Mouse (Mus musculus) cerebellum, adult (tissue): ENCODE measurements at regions not wholly inside any gene's neighbourhood (a gene's known extent, or its start where the extent isn't known, plus 50 kb on each side); places are given as distances from the start of the nearest gene placed in this dataset.

Source experiments
- ATAC-seq: cut with Nextera tagmentation; 2 replicates; pipeline ENCODE4 v1.9.2; 2017; ENCODE audit warnings: mild to moderate bottlenecking, moderate library complexity, mixed read lengths; ENCODE audit not compliant: insufficient number of reproducible peaks, low FRiP score, low TSS enrichment

DNA sequence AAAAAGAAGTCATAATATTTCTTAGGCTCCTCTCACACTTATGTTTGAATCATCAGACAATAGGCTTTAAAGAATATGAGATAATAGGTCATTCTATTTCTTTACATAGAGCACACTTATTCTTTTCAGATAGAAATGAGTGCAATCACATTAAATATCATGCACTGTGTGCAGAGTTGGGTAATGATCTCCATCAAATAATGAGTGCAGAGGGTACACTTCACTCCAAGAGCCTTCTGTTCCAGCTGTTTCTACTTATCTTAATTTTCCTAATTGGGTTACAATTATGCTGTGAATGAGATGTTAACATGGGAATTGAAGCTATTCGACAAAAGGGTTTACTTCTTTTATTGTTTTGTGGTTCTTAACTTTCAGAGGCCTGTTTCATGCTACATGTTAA lies 707.5 kb upstream of the Mdga2 start:
- no peak for ATAC-seq

DNA sequence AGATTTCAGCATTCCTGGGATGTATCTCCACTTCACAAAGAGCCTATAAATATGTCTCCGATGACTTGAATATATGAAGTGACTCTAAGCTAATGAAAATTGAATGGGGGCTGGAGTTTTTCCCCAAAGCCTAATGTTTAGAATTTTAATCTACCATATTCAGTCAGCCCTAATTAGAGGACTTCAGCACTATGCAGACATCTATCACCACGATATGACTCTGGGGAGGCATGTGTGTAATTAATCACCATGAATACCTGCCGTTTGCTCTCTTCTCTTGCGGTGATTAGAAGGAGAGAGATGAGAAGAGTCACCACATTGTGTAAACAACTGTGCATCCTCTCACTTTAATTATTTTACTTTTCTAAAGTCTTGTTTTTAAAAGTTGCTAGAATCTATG lies 692.3 kb upstream of the Mdga2 start:
- no peak for ATAC-seq

- ATAC-seq: no peak
Measured at GRCm38 (mm10) chr12:67887296-67887695, 664.9 kb upstream of the Mdga2 start.

- ATAC-seq: no peak
Measured at GRCm38 (mm10) chr12:67862615-67863014, 640.3 kb upstream of the Mdga2 start.

DNA sequence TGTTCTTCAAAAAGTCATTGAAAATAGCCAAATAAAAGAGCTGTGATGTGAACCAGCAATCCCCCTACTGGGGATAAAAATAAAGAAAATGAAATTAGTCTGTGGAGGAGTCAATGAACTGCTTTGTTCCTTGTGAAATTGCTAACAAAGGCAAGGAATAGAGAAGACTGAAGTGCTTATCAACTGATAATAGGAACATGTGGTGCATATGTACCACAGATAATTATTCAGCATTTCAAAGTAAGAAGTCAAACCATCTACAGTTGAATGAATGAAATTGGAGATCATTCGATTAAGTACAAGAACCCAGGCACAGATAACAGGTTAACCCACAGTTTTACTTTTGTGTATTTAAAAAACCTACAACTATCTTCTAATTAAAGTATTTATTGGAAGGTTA lies 638.4 kb upstream of the Mdga2 start:
- ATAC-seq: no peak

DNA sequence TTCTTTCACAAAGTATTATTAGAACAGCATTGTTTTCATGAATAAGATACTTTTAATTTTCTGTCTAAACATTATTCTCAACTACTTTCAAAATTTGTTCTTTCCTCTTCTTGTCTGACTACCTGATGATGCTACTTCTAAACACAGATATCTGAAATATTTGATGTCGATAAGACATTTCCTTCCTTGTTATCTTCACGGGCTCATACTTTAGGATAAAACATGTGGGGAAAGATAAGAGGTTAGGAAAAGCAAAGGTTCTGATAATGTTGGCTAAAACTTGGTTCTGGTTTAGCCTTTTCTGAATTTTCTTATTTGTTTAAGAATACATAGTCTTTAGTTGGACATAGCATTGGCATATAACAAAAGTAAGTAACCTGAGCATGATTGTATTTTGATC lies 630.3 kb upstream of the Mdga2 start:
- no peak for ATAC-seq

- ATAC-seq: no peak
Measured at GRCm38 (mm10) chr12:67847517-67847916, 625.2 kb upstream of the Mdga2 start.

DNA sequence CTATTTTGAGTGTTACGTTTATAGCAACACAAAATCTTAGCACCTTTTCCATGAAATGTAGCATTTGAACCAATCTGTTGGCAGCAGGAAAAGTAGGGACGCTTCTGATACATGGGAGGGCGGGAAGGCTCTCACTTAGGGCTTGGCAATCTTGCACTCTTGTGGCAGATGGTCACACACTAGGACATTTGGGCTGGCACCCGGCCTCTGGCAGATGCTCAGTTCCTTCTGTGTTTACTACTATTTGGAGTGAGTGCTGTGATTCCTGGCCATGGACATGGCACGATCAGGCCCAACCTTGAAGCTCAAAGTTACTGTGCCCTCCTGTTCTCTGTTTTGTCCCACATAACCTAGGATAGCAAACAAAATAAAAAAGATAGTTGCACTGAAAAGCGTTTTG lies 581.9 kb upstream of the Mdga2 start:
- peak; percentile 79 for ATAC-seq

DNA sequence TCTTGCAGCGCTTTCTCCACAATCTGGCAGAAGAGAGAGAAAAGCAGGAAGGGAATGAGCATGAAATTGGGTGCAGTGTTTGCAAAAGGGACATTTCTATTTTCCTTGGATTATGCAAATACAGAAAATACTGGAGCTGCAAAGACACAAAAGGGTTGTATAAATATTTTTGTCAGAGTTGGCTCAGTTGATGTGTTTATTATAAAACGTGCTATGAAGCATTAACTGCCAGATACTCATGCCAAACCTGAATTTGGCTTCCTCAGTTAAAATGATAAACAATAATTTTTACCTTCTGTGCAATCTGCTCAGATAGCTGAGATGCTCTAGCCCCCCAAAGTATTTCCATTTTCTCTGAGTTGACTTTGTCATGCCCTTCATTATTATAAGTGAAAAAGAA lies 577.4 kb upstream of the Mdga2 start:
- ATAC-seq: no peak
